Mouse (Mus musculus): Measurements from ENCODE around the gene Gm20388. TPM values are rescaled to one million over a fixed set of nuclear protein-coding genes. Genes with fewer than 3 reads are reported as not detected.

The Gm20388 gene
- polyA plus RNA-seq, 1 experiment from 2014 or later = 2.5 TPM

- H3K27ac ChIP-seq = no peak overlapping the region
- H3K4me1 ChIP-seq = peaks cover 21% of the 10 kb centered on the region
- H3K27me3 ChIP-seq (ENCODE audit: low read depth, poor library complexity, severe bottlenecking) = peaks cover 56% of the 10 kb centered on the region
- no peak overlapping the region for H3K4me3 ChIP-seq
- no peaks in the 10 kb centered on the region for H3K36me3 ChIP-seq
- H3K9me3 ChIP-seq (replicated peaks) = no peaks in the 10 kb centered on the region
- DNase-seq (ENCODE audit: low spot score) = no peak
- 94% methylated on average over 6 of the region's 6 CpGs for WGBS
These were observed 2780.4 kb downstream of the Gm20388 start for GRCm38 (mm10) chr8:122691018-122691417.

- 81% methylated on average over 8 of the region's 8 CpGs for WGBS
- no peaks in the 10 kb centered on the region for H3K9me3 ChIP-seq (replicated peaks)
- no peak overlapping the region for H3K4me3 ChIP-seq
- no peaks in the 10 kb centered on the region for H3K36me3 ChIP-seq
- H3K27me3 ChIP-seq (ENCODE audit: low read depth, poor library complexity, severe bottlenecking) = peaks cover 51% of the 10 kb centered on the region
- H3K4me1 ChIP-seq = peaks cover 28% of the 10 kb centered on the region
- H3K27ac ChIP-seq = no peak overlapping the region
- DNase-seq (ENCODE audit: low spot score) = no peak
These were observed 2781.5 kb downstream of the Gm20388 start for GRCm38 (mm10) chr8:122692152-122692551.

GRCm38 (mm10) chr8:122695438-122696042 lies 2784.9 kb downstream of the Gm20388 start:
- no peak for DNase-seq (ENCODE audit: low spot score)
- Histone ChIP-seq H3K9me3 (replicated peaks) (no peaks in the 10 kb centered on the region), H3K27me3 (ENCODE audit: low read depth, poor library complexity, severe bottlenecking) (peaks cover 49% of the 10 kb centered on the region), H3K36me3 (no peaks in the 10 kb centered on the region), H3K4me1 (peaks cover 58% of the 10 kb centered on the region), H3K27ac (no peak overlapping the region), H3K4me3 (no peak overlapping the region)
- WGBS = 29% methylated on average over 7 of the region's 7 CpGs

- WGBS = 82% methylated on average over 3 of the region's 3 CpGs
- Histone ChIP-seq H3K36me3 (no peaks in the 10 kb centered on the region), H3K27me3 (ENCODE audit: low read depth, poor library complexity, severe bottlenecking) (peaks cover 35% of the 10 kb centered on the region), H3K27ac (no peak overlapping the region), H3K4me1 (peaks cover 75% of the 10 kb centered on the region), H3K4me3 (0 out of 2 replicates have a peak overlapping the region, but pooled peaks have one; percentile 6), H3K9me3 (replicated peaks) (no peaks in the 10 kb centered on the region)
- DNase-seq (ENCODE audit: low spot score) = no peak
These were observed 2786.5 kb downstream of the Gm20388 start for GRCm38 (mm10) chr8:122697181-122697581.

DNA sequence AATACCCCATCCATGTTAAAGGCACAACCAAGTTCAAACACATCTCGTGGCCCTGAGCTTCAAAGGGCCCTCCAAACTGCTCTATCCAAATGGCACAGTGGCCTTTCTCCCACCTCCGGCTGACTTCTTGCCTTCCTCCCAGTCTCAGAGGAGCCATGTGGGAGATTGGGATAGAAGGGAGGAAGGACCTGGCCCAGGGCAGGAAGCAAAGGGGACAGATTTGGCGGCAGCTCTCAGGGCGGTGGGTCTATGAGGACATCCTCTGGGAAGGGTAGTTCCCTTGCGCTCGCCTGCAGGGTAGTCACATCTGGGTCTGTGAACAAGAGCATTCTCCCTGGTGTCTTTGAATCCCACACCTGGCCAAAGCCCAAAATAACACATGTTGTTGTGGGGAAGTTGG lies 2786.9 kb downstream of the Gm20388 start:
- Histone ChIP-seq H3K4me1 (peaks cover 79% of the 10 kb centered on the region), H3K4me3 (0 out of 2 replicates have a peak overlapping the region, but pooled peaks have one; percentile 6), H3K9me3 (replicated peaks) (no peaks in the 10 kb centered on the region), H3K27me3 (ENCODE audit: low read depth, poor library complexity, severe bottlenecking) (peaks cover 35% of the 10 kb centered on the region), H3K27ac (no peak overlapping the region), H3K36me3 (no peaks in the 10 kb centered on the region)
- WGBS = 65% methylated on average over 6 of the region's 6 CpGs
- DNase-seq (ENCODE audit: low spot score) = no peak

DNA sequence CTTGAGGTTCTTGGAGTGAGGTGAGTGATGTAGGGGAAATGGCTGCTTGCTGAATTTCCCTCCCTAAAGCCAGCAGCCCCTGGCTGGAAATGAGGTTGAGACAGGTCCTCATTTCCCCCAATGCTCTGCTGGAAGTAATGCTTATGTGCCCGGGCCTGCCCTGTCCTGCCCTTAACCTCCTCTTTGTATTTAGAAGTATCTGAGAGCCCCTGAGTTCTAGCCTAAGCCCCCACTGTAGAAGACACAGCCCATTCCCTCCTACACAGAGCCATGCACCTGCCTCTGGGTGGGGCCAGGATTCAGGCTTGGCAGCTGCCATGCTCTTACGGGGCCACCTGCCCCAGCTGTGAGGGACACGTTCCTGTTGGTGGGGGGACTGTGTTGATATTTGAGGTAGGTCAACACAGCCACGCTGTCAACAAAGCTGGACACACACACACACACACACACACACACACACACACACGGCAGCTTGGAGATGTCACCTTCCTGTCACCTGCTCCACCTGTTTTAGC lies 2787.7 kb downstream of the Gm20388 start:
- Histone ChIP-seq H3K27ac (peak overlapping the region; percentile 63), H3K9me3 (replicated peaks) (no peaks in the 10 kb centered on the region), H3K4me3 (peak overlapping the region; percentile 19), H3K4me1 (peaks cover 83% of the 10 kb centered on the region), H3K36me3 (no peaks in the 10 kb centered on the region), H3K27me3 (ENCODE audit: low read depth, poor library complexity, severe bottlenecking) (peaks cover 30% of the 10 kb centered on the region)
- 80% methylated on average over 5 of the region's 5 CpGs for WGBS
- DNase-seq (ENCODE audit: low spot score) = no peak

GRCm38 (mm10) chr8:122699005-122699492 lies 2788.4 kb downstream of the Gm20388 start, which contains the start of gene Cbfa2t3:
Gene Cbfa2t3 (minus strand): TSS chr8:122699109.
- Histone ChIP-seq H3K4me3 (peak within 1 kb of the TSS; percentile 19), H3K27ac (peak within 1 kb of the TSS; percentile 63), H3K27me3 (ENCODE audit: low read depth, poor library complexity, severe bottlenecking) (peaks cover 32% of the 10 kb centered on the region), H3K4me1 (peaks cover 82% of the 10 kb centered on the region), H3K9me3 (replicated peaks) (no peaks in the 10 kb centered on the region), H3K36me3 (no peaks in the 10 kb centered on the region)
- no peak for DNase-seq (ENCODE audit: low spot score)
- 41% methylated on average over 13 of the region's 13 CpGs for WGBS

- WGBS = 63% methylated on average over 13 of the region's 13 CpGs
- Histone ChIP-seq H3K36me3 (no peaks in the 10 kb centered on the region), H3K4me3 (no peak overlapping the region), H3K4me1 (peaks cover 67% of the 10 kb centered on the region), H3K27ac (no peak overlapping the region), H3K27me3 (ENCODE audit: low read depth, poor library complexity, severe bottlenecking) (peaks cover 36% of the 10 kb centered on the region), H3K9me3 (replicated peaks) (no peaks in the 10 kb centered on the region)
- no peak for DNase-seq (ENCODE audit: low spot score)
These were observed 2790.0 kb downstream of the Gm20388 start for GRCm38 (mm10) chr8:122700628-122701027.

DNA sequence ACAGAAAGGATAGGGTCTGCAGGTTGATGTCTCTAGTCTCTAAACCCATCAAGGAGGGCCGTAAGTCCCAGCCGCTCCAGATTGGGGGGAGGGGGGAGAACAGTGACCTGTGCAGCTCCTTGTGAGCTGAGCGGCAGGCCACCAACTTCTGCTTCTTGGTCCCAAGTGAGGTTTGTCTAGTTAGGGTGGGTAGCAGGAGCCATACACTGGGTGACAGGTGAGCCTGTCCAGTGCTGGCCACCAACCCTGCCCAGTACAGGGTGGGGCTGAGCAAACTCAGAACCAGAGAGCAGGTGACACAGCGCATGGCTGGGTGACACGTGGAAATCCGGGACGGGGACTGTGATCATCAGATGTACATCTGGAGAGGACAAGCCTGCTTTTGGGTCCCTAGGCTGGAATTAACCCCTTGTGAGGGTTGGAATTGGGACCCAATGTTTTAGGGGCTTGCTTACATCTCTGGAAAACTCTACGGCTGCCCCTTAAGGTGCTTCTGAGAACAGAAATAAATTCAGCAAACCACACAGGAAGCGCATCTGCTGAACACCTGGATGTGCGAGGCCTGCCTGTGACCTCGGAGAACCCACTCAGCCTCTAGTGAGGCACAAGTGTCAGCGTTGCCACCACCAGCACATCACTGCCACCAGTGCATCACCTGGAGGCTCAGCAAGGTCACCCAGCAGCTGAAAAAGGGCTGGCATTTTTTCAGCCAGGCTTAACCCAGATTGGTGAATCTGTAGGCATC lies 2791.0 kb downstream of the Gm20388 start:
- WGBS = 78% methylated on average over 12 of the region's 12 CpGs
- peaks cover 64% of the 10 kb centered on the region for H3K4me1 ChIP-seq
- H3K27ac ChIP-seq = no peak overlapping the region
- no peaks in the 10 kb centered on the region for H3K36me3 ChIP-seq
- no peaks in the 10 kb centered on the region for H3K9me3 ChIP-seq (replicated peaks)
- no peak for DNase-seq (ENCODE audit: low spot score)
- no peak overlapping the region for H3K4me3 ChIP-seq
- H3K27me3 ChIP-seq (ENCODE audit: low read depth, poor library complexity, severe bottlenecking) = peaks cover 33% of the 10 kb centered on the region

GRCm38 (mm10) chr8:122702301-122702941 lies 2791.8 kb downstream of the Gm20388 start:
- H3K9me3 ChIP-seq (replicated peaks) = no peaks in the 10 kb centered on the region
- DNase-seq (ENCODE audit: low spot score) = no peak
- H3K4me3 ChIP-seq = no peak overlapping the region
- H3K4me1 ChIP-seq = peaks cover 63% of the 10 kb centered on the region
- no peaks in the 10 kb centered on the region for H3K36me3 ChIP-seq
- H3K27ac ChIP-seq = peak overlapping the region; percentile 11; the same call in 1 of the 2 replicates
- peaks cover 31% of the 10 kb centered on the region for H3K27me3 ChIP-seq (ENCODE audit: low read depth, poor library complexity, severe bottlenecking)
- WGBS = 46% methylated on average over 10 of the region's 10 CpGs

DNA sequence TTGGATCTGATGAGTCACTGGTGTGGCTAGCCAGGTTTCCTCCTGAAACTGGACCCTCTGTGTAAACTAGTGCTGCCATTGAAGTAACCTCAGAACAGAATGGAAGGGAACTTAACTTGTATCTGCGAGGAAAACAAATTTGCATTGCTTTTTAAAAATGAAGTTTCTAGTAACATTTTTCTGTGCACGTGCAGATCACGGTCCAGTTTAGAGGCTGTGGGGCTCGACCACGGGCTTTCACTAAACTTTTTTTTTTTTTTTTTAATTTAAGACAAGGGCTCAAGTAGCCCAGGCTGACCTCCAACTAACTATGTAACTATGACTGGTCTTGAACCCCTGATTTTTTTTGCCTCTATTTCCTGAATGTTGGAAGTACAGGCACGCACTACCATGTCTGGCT lies 2792.3 kb downstream of the Gm20388 start:
- Histone ChIP-seq H3K4me3 (no peak overlapping the region), H3K27ac (peak overlapping the region; percentile 11; the same call in 1 of the 2 replicates), H3K27me3 (ENCODE audit: low read depth, poor library complexity, severe bottlenecking) (peaks cover 31% of the 10 kb centered on the region), H3K36me3 (no peaks in the 10 kb centered on the region), H3K4me1 (peaks cover 57% of the 10 kb centered on the region), H3K9me3 (replicated peaks) (no peaks in the 10 kb centered on the region)
- 90% methylated on average over 6 of the region's 6 CpGs for WGBS
- DNase-seq (ENCODE audit: low spot score) = no peak

- no peaks in the 10 kb centered on the region for H3K9me3 ChIP-seq (replicated peaks)
- peaks cover 41% of the 10 kb centered on the region for H3K27me3 ChIP-seq (ENCODE audit: low read depth, poor library complexity, severe bottlenecking)
- DNase-seq (ENCODE audit: low spot score) = no peak
- 92% methylated on average over 3 of the region's 3 CpGs for WGBS
- H3K4me3 ChIP-seq = no peak overlapping the region
- H3K4me1 ChIP-seq = peaks cover 50% of the 10 kb centered on the region
- no peak overlapping the region for H3K27ac ChIP-seq
- H3K36me3 ChIP-seq = no peaks in the 10 kb centered on the region
These were observed 2794.0 kb downstream of the Gm20388 start for GRCm38 (mm10) chr8:122704612-122705011.
